Mouse (Mus musculus) hindbrain, embryonic 15.5 days (tissue): ENCODE data around the gene Cd96. TPM values are rescaled to one million over a fixed set of nuclear protein-coding genes. Genes with fewer than 3 reads are reported as not detected.
"Not testable (repeated sequence)": the region's sequence is repeated elsewhere in the genome, so short reads cannot be mapped to it uniquely, and the experiment has no call there.

ENCODE experiments used
- ATAC-seq: fragments of 200-750 bp; cut with Nextera tagmentation; 2 replicates; pipeline ENCODE4 v1.8.0; 2017; ENCODE audit warnings: low read depth, moderate number of reproducible peaks, moderate TSS enrichment; ENCODE audit not compliant: low FRiP score
- H3K27ac ChIP-seq: fragments of 300-500 bp; sonication (generic); replicated peaks from 2 replicates; pipeline ENCODE4 v1.5.1; 2015; ENCODE audit warnings: mild to moderate bottlenecking, inconsistent platforms
- H3K27me3 ChIP-seq: fragments of 300-500 bp; sonication (generic); 2 replicates; pipeline ENCODE4 v1.6.1; 2015; ENCODE audit warnings: control low read depth, inconsistent platforms
- H3K36me3 ChIP-seq: fragments of 300-500 bp; sonication (generic); 2 replicates; pipeline ENCODE4 v1.6.1; 2015; ENCODE audit warnings: control low read depth, inconsistent platforms
- H3K4me1 ChIP-seq: fragments of 300-500 bp; sonication (generic); replicated peaks from 2 replicates; pipeline ENCODE4 v1.6.1; 2015; ENCODE audit warnings: control low read depth, inconsistent platforms
- H3K4me2 ChIP-seq: fragments of 300-500 bp; sonication (generic); 2 replicates; pipeline ENCODE4 v1.6.1; 2015; ENCODE audit warnings: moderate library complexity, mild to moderate bottlenecking, inconsistent platforms
- H3K4me3 ChIP-seq: fragments of 300-500 bp; sonication (generic); 2 replicates; pipeline ENCODE4 v1.5.1; 2015; ENCODE audit warnings: mild to moderate bottlenecking, inconsistent platforms
- H3K9ac ChIP-seq: fragments of 300-500 bp; sonication (generic); 2 replicates; pipeline ENCODE4 v1.6.1; 2015; ENCODE audit warnings: inconsistent platforms
- H3K9me3 ChIP-seq: fragments of 300-500 bp; sonication (generic); 2 replicates; pipeline ENCODE4 v1.6.1; 2016; ENCODE audit warnings: control low read depth, inconsistent platforms
- WGBS: fragments of 180-500 bp; shearing (Covaris S2); methylation state at CpG from one replicate; pipeline ENCODE4 v1.1.7; 2015; 5-methylcytosine and 5-hydroxymethylcytosine counted together
- polyA plus RNA-seq: library from polyadenylated mRNA; unstranded; fragments of >200 nt; fragmentation: Nextera tagmentation; extraction: Ambion mirVana; gene quantifications from 2 replicates; pipeline ENCODE4 v1.2.1, GENCODE M21; 2015

Cd96 gene
- 0.07 TPM in 1 of 2 replicates, not detected in the other for polyA plus RNA-seq

GRCm38 (mm10) chr16:46120020-46120419 lies at the start of gene Cd96:
Gene Cd96, minus strand, starts transcription at chr16:46120251.
- Histone ChIP-seq H3K36me3 (no peaks in the 10 kb centered on the region), H3K9ac (no peak within 1 kb of the TSS), H3K9me3 (no peaks in the 10 kb centered on the region), H3K4me2 (no peak within 1 kb of the TSS), H3K27me3 (no peaks in the 10 kb centered on the region), H3K4me1 (no peaks in the 10 kb centered on the region), H3K4me3 (no peak within 1 kb of the TSS), H3K27ac (no peak within 1 kb of the TSS)
- no peak for ATAC-seq
- 80% methylated on average over 10 of the region's 10 CpGs for WGBS

- Histone ChIP-seq H3K4me2 (no peak overlapping the region), H3K36me3 (no peaks in the 10 kb centered on the region), H3K4me3 (no peak overlapping the region), H3K27ac (no peak overlapping the region), H3K4me1 (no peaks in the 10 kb centered on the region), H3K27me3 (no peaks in the 10 kb centered on the region), H3K9ac (no peak overlapping the region), H3K9me3 (no peaks in the 10 kb centered on the region)
- ATAC-seq = no peak
- 81% methylated on average over 3 of the region's 3 CpGs for WGBS
Measured at GRCm38 (mm10) chr16:46166971-46167370, 46.9 kb upstream of the Cd96 start.

DNA sequence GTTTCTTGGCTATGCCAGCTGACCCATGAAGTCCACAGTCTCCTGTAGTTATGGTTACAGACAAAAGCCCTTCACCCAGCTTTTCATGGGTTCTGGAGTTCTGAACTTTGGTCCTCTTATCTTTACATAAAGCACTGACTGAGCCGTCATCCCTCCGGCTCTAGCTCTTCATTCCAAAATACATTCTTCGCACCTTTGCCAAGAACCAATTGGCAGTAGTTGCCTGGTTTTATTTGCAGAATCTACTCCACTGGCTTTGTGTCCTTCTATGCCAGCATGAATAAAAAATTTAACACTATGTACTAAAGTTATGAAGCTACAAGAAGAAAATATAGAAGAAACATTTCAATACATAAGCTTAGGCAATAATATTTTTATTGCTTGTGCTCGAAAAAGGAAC lies 45.3 kb upstream of the Cd96 start:
- Histone ChIP-seq H3K27me3 (no peaks in the 10 kb centered on the region), H3K9me3 (no peaks in the 10 kb centered on the region), H3K4me3 (no peak overlapping the region), H3K27ac (no peak overlapping the region), H3K4me2 (no peak overlapping the region), H3K36me3 (no peaks in the 10 kb centered on the region), H3K9ac (no peak overlapping the region), H3K4me1 (no peaks in the 10 kb centered on the region)
- 79% methylated on average over 4 of the region's 4 CpGs for WGBS
- no peak for ATAC-seq

DNA sequence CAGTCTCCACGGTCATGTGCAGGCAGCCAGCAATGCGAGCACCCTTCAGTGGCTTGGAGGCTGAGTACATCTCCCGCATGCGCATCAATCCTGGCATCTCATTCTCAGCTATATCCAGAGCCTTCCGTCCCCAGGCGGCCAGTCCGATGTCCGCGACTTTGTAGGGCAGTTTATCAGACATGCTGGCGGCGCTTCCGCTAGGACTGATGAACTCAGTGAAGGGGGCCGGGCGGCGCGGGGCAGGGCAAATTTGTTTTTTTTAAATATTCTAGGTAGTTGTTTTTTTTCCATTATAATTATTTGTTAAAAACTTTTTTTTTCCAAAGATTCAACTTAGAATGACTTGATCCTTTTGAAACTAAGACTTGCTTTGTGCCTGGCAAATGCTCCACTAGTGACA lies 34.8 kb upstream of the Cd96 start, which contains the start of gene Gm4737:
Gm4737 (minus strand) TSS at position 246 of the 400 bp plus-strand sequence.
- not testable (repeated sequence) for H3K9ac ChIP-seq, ATAC-seq, H3K27ac ChIP-seq, H3K9me3 ChIP-seq, H3K4me1 ChIP-seq, H3K27me3 ChIP-seq, H3K36me3 ChIP-seq, H3K4me3 ChIP-seq, H3K4me2 ChIP-seq
- 96% methylated on average over 11 of the region's 16 CpGs for WGBS

GRCm38 (mm10) chr16:46151141-46151540 lies 31.1 kb upstream of the Cd96 start:
- H3K9ac ChIP-seq = no peak overlapping the region
- H3K4me1 ChIP-seq = no peaks in the 10 kb centered on the region
- no peaks in the 10 kb centered on the region for H3K36me3 ChIP-seq
- no peaks in the 10 kb centered on the region for H3K27me3 ChIP-seq
- H3K27ac ChIP-seq = no peak overlapping the region
- no peak overlapping the region for H3K4me3 ChIP-seq
- no peaks in the 10 kb centered on the region for H3K9me3 ChIP-seq
- ATAC-seq = no peak
- H3K4me2 ChIP-seq = no peak overlapping the region

GRCm38 (mm10) chr16:46148661-46149341 lies 28.8 kb upstream of the Cd96 start:
- no peaks in the 10 kb centered on the region for H3K9me3 ChIP-seq
- H3K27ac ChIP-seq = no peak overlapping the region
- no peaks in the 10 kb centered on the region for H3K27me3 ChIP-seq
- ATAC-seq = no peak
- H3K4me2 ChIP-seq = no peak overlapping the region
- 67% methylated on average over 3 of the region's 3 CpGs for WGBS
- H3K4me1 ChIP-seq = no peaks in the 10 kb centered on the region
- no peaks in the 10 kb centered on the region for H3K36me3 ChIP-seq
- no peak overlapping the region for H3K9ac ChIP-seq
- no peak overlapping the region for H3K4me3 ChIP-seq

DNA sequence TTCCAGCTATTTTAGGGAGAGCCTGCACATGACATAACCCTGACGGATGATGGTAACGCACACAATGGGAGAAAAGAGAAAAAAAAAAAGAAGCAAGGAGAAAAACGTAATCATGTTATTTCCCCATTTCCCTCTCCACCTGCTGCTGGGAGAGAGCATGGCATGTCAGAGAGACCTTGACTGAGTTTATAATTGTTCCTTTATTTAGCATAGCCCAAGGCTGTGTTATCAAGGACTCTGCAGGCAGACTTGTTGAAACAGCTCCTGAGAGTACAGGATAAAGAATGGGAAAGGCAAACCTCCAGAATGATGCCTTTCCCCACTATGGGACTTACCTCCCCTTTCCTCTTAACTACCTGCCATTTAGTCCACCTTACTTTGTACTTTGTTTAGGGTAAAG lies 26.9 kb upstream of the Cd96 start:
- Histone ChIP-seq H3K4me1 (no peaks in the 10 kb centered on the region), H3K4me2 (no peak overlapping the region), H3K9ac (no peak overlapping the region), H3K36me3 (no peaks in the 10 kb centered on the region), H3K27me3 (no peaks in the 10 kb centered on the region), H3K27ac (no peak overlapping the region), H3K9me3 (no peaks in the 10 kb centered on the region), H3K4me3 (no peak overlapping the region)
- no peak for ATAC-seq
- WGBS = 73% methylated on average over 3 of the region's 3 CpGs

GRCm38 (mm10) chr16:46122238-46122637 lies 2.2 kb upstream of the Cd96 start:
- H3K4me2 ChIP-seq = no peak overlapping the region
- H3K4me1 ChIP-seq = no peaks in the 10 kb centered on the region
- no peaks in the 10 kb centered on the region for H3K9me3 ChIP-seq
- no peak overlapping the region for H3K4me3 ChIP-seq
- H3K36me3 ChIP-seq = no peaks in the 10 kb centered on the region
- no peak for ATAC-seq
- no peak overlapping the region for H3K9ac ChIP-seq
- H3K27me3 ChIP-seq = no peaks in the 10 kb centered on the region
- H3K27ac ChIP-seq = no peak overlapping the region

DNA sequence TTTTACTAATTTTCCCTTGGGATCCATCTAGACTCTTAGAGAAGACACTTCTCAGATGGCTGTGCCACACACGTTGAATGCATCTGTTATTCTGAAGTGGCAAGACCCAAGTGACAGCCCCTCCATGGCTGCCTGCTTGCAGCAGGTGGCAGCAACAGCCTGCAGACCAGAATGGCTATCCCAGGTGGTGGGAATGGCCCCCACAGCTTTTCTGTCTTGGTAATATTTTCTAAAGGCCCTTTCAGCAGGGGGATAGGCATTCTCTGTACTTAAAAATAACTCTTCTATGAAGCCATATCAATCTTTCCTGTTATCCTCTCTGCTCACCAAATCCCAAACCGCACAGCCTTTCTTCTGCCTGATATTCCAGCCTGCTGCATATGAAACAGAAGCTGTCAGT lies 1.4 kb upstream of the Cd96 start:
- Histone ChIP-seq H3K4me2 (no peak overlapping the region), H3K9ac (no peak overlapping the region), H3K36me3 (no peaks in the 10 kb centered on the region), H3K27ac (no peak overlapping the region), H3K9me3 (no peaks in the 10 kb centered on the region), H3K27me3 (no peaks in the 10 kb centered on the region), H3K4me1 (no peaks in the 10 kb centered on the region), H3K4me3 (no peak overlapping the region)
- WGBS = 37% methylated on average over 2 of the region's 2 CpGs
- peak; percentile 68; the same call in 1 of the 2 replicates for ATAC-seq

DNA sequence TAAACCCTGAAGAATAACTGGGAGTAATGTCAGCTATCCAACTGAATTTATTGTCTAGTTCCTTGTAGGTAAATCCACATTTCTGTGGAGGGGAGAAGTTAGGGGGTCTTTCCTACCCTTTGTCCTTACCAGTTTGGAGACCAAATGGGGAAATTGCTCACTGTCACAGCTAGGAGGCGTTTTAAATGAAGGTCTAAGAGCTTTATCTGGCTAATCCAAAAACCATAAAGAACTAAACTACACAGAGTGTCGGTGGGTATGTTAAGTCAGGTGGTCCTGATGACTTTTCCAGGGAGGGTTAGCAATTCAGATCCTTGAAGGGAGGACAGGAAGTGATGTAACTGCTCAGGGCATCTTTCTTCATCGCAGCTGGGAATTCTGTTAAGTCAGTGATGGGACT lies 556 bp upstream of the Cd96 start:
- H3K4me1 ChIP-seq = no peaks in the 10 kb centered on the region
- no peaks in the 10 kb centered on the region for H3K36me3 ChIP-seq
- no peaks in the 10 kb centered on the region for H3K27me3 ChIP-seq
- H3K9me3 ChIP-seq = no peaks in the 10 kb centered on the region
- H3K27ac ChIP-seq = no peak overlapping the region
- no peak overlapping the region for H3K4me3 ChIP-seq
- H3K4me2 ChIP-seq = no peak overlapping the region
- 62% methylated on average over 3 of the region's 3 CpGs for WGBS
- ATAC-seq = no peak
- no peak overlapping the region for H3K9ac ChIP-seq

- no peak overlapping the region for H3K9ac ChIP-seq
- no peak for ATAC-seq
- no peak overlapping the region for H3K27ac ChIP-seq
- no peaks in the 10 kb centered on the region for H3K36me3 ChIP-seq
- H3K4me3 ChIP-seq = no peak overlapping the region
- no peaks in the 10 kb centered on the region for H3K4me1 ChIP-seq
- 90% methylated on average over 3 of the region's 3 CpGs for WGBS
- H3K4me2 ChIP-seq = no peak overlapping the region
- H3K27me3 ChIP-seq = no peaks in the 10 kb centered on the region
- no peaks in the 10 kb centered on the region for H3K9me3 ChIP-seq
Measured at GRCm38 (mm10) chr16:46117645-46118044, 2.4 kb downstream of the Cd96 start.

DNA sequence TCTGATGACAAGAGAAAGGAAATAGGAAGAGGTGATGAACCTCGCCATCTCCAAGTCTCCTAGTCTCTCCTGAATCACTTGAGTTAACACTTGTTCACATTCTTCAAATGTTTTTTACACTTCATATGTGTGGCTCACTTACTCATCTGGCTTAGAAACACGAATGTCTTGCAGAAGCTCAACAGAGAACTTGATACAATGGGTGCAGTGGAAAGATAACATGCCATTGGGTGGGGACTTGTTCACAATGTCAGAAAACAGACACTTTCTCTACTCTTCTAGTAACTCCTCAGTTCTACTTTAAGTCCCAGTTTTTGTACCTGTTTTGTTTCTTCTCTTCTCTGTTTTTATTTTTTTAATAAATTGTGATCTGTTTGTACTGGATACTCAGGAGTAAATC lies 5.3 kb downstream of the Cd96 start:
- Histone ChIP-seq H3K4me1 (no peaks in the 10 kb centered on the region), H3K27me3 (no peaks in the 10 kb centered on the region), H3K4me2 (no peak overlapping the region), H3K27ac (no peak overlapping the region), H3K9ac (no peak overlapping the region), H3K36me3 (no peaks in the 10 kb centered on the region), H3K4me3 (no peak overlapping the region), H3K9me3 (no peaks in the 10 kb centered on the region)
- ATAC-seq = no peak
- WGBS = 84% methylated on average over 2 of the region's 2 CpGs

DNA sequence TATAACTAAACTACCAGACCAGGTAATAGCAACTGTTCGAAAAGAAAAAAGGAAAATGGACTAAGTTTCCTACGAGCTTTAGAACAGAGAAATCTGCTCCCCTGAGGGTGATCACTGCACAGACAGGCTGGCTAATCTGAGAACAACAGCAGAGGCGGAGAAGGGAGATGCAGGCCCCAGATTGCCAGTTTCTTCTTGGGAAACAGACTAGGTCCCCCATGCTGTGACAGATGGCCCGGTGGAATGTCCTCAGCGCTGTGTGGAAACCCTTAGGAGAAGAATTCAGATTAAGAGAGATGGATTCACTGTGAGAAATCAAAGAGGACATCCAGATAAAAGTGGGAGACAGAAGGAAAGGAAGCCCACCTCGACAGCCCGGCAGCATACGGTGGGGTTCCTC lies 10.5 kb downstream of the Cd96 start:
- ATAC-seq = no peak
- 60% methylated on average over 8 of the region's 8 CpGs for WGBS
- no peaks in the 10 kb centered on the region for H3K36me3 ChIP-seq
- H3K4me1 ChIP-seq = no peaks in the 10 kb centered on the region
- H3K9ac ChIP-seq = no peak overlapping the region
- H3K9me3 ChIP-seq = no peaks in the 10 kb centered on the region
- H3K27me3 ChIP-seq = no peaks in the 10 kb centered on the region
- H3K27ac ChIP-seq = no peak overlapping the region
- no peak overlapping the region for H3K4me2 ChIP-seq
- H3K4me3 ChIP-seq = no peak overlapping the region
